Mouse (Mus musculus) intestine, embryonic 16.5 days (tissue): ENCODE measurements around the gene Hoxd9. TPM values are rescaled to one million over a fixed set of nuclear protein-coding genes. Genes with fewer than 3 reads are reported as not detected.

Experiments used
- ATAC-seq: fragments of 200-750 bp; cut with Nextera tagmentation; 2 replicates; pipeline ENCODE4 v1.8.0; 2017; ENCODE audit warnings: moderate TSS enrichment, moderate library complexity
- H3K27ac ChIP-seq: fragments of 300-500 bp; sonication (generic); 2 replicates; pipeline ENCODE4 v1.5.1; 2014; ENCODE audit warnings: mild to moderate bottlenecking, low read length
- H3K27me3 ChIP-seq: fragments of 300-500 bp; sonication (generic); replicated peaks from 2 replicates; pipeline ENCODE4 v1.6.1; 2014; ENCODE audit warnings: low read length, control low read depth, mixed read lengths; ENCODE audit not compliant: control insufficient read depth, insufficient read depth
- H3K36me3 ChIP-seq: fragments of 300-500 bp; sonication (generic); 2 replicates; pipeline ENCODE4 v1.6.1; 2014; ENCODE audit warnings: low read length, control low read depth; ENCODE audit not compliant: control insufficient read depth, insufficient read depth
- H3K4me1 ChIP-seq: fragments of 300-500 bp; sonication (generic); 2 replicates; pipeline ENCODE4 v1.6.1; 2014; ENCODE audit warnings: low read length, control low read depth, mixed read lengths; ENCODE audit not compliant: control insufficient read depth, insufficient read depth
- H3K4me2 ChIP-seq: fragments of 300-500 bp; sonication (generic); 2 replicates; pipeline ENCODE4 v1.6.1; 2014; ENCODE audit warnings: low read depth, low read length, control low read depth
- H3K4me3 ChIP-seq: fragments of 300-500 bp; sonication (generic); 2 replicates; pipeline ENCODE4 v1.5.1; 2014; ENCODE audit warnings: mild to moderate bottlenecking, low read length
- H3K9ac ChIP-seq: fragments of 300-500 bp; sonication (generic); 2 replicates; pipeline ENCODE4 v1.6.1; 2014; ENCODE audit warnings: low read depth, low read length
- H3K9me3 ChIP-seq: fragments of 300-500 bp; sonication (generic); 2 replicates; pipeline ENCODE4 v1.6.1; 2016; ENCODE audit warnings: low read length, control low read depth; ENCODE audit not compliant: control insufficient read depth
- WGBS: fragments of 180-500 bp; shearing (Covaris S2); extraction: QIAGEN DNeasy Blood & Tissue Kit; methylation state at CpG from one replicate; pipeline ENCODE4 v1.1.7; 2014; 5-methylcytosine and 5-hydroxymethylcytosine counted together
- polyA plus RNA-seq: library from polyadenylated mRNA; unstranded; fragments of >200 nt; fragmentation: Nextera tagmentation; extraction: Ambion mirVana; gene quantifications from 2 replicates; pipeline ENCODE4 v1.2.1, GENCODE M21; 2015

Hoxd9 gene
- polyA plus RNA-seq, 1 experiment from 2014 or later: 2.5 TPM

- no peak for ATAC-seq
- Histone ChIP-seq H3K4me1 (peaks cover 11% of the 10 kb centered on the region; the same call in 1 of the 2 replicates), H3K4me2 (peak overlapping the region; percentile 49), H3K9me3 (no peaks in the 10 kb centered on the region), H3K27me3 (peaks cover 70% of the 10 kb centered on the region), H3K4me3 (peak overlapping the region; percentile 41), H3K27ac (peak overlapping the region; percentile 33; the same call in 1 of the 2 replicates), H3K36me3 (no peaks in the 10 kb centered on the region), H3K9ac (peak overlapping the region; percentile 56)
- WGBS: 17% methylated on average over 43 of the region's 43 CpGs
Observed at GRCm38 (mm10) chr2:74726973-74727639, 29.6 kb downstream of the Hoxd9 start.

- Histone ChIP-seq H3K9ac (peak overlapping the region; percentile 56), H3K9me3 (no peaks in the 10 kb centered on the region)
Observed at GRCm38 (mm10) chr2:74727640-74728302, 30.2 kb downstream of the Hoxd9 start.

GRCm38 (mm10) chr2:74728303-74728680 is 30.8 kb downstream of the Hoxd9 start:
- H3K27ac ChIP-seq: no peak overlapping the region
- peaks cover 11% of the 10 kb centered on the region; the same call in 1 of the 2 replicates for H3K4me1 ChIP-seq
- no peaks in the 10 kb centered on the region for H3K36me3 ChIP-seq
- H3K9me3 ChIP-seq: no peaks in the 10 kb centered on the region
- peak overlapping the region; percentile 6; the same call in 1 of the 2 replicates for H3K4me2 ChIP-seq
- ATAC-seq: no peak
- 48% methylated on average over 13 of the region's 13 CpGs for WGBS
- peak overlapping the region; percentile 37; the same call in 1 of the 2 replicates for H3K9ac ChIP-seq
- peak overlapping the region; percentile 24 for H3K4me3 ChIP-seq
- peaks cover 65% of the 10 kb centered on the region for H3K27me3 ChIP-seq

More at GRCm38 (mm10) chr2:74727640-74728302, 30.2 kb downstream of the Hoxd9 start:
- Histone ChIP-seq H3K4me2 (peak overlapping the region; percentile 49), H3K4me1 (peaks cover 11% of the 10 kb centered on the region; the same call in 1 of the 2 replicates), H3K4me3 (peak overlapping the region; percentile 41), H3K27ac (peak overlapping the region; percentile 33; the same call in 1 of the 2 replicates), H3K36me3 (no peaks in the 10 kb centered on the region), H3K27me3 (peaks cover 67% of the 10 kb centered on the region)
- WGBS: 23% methylated on average over 25 of the region's 25 CpGs
- ATAC-seq: no peak

GRCm38 (mm10) chr2:74730331-74730730 is 32.8 kb downstream of the Hoxd9 start:
- Histone ChIP-seq H3K27ac (no peak overlapping the region), H3K27me3 (peaks cover 67% of the 10 kb centered on the region), H3K9me3 (no peaks in the 10 kb centered on the region), H3K9ac (no peak overlapping the region), H3K4me2 (no peak overlapping the region), H3K36me3 (no peaks in the 10 kb centered on the region), H3K4me3 (no peak overlapping the region), H3K4me1 (peaks cover 3% of the 10 kb centered on the region; the same call in 1 of the 2 replicates)
- no peak for ATAC-seq
- WGBS: 38% methylated on average over 8 of the region's 8 CpGs

GRCm38 (mm10) chr2:74731055-74731454 is 33.5 kb downstream of the Hoxd9 start:
- no peaks in the 10 kb centered on the region for H3K9me3 ChIP-seq
- H3K27ac ChIP-seq: no peak overlapping the region
- no peak overlapping the region for H3K9ac ChIP-seq
- no peak overlapping the region for H3K4me3 ChIP-seq
- peaks cover 69% of the 10 kb centered on the region for H3K27me3 ChIP-seq
- H3K4me2 ChIP-seq: no peak overlapping the region
- ATAC-seq: no peak
- no peaks in the 10 kb centered on the region for H3K36me3 ChIP-seq
- peaks cover 3% of the 10 kb centered on the region; the same call in 1 of the 2 replicates for H3K4me1 ChIP-seq

- no peak overlapping the region for H3K27ac ChIP-seq
- H3K4me3 ChIP-seq: no peak overlapping the region
- no peak overlapping the region for H3K9ac ChIP-seq
Observed at GRCm38 (mm10) chr2:74731799-74732512, 34.4 kb downstream of the Hoxd9 start.

GRCm38 (mm10) chr2:74732513-74733316 is 35.2 kb downstream of the Hoxd9 start:
- ATAC-seq: no peak
- Histone ChIP-seq H3K36me3 (no peaks in the 10 kb centered on the region), H3K4me2 (peak overlapping the region; percentile 55), H3K9me3 (no peaks in the 10 kb centered on the region), H3K4me3 (peak overlapping the region; percentile 32), H3K27me3 (peaks cover 69% of the 10 kb centered on the region), H3K4me1 (no peaks in the 10 kb centered on the region), H3K9ac (no peak overlapping the region), H3K27ac (no peak overlapping the region)
- 3% methylated on average over 52 of the region's 52 CpGs for WGBS

More at GRCm38 (mm10) chr2:74731799-74732512, 34.4 kb downstream of the Hoxd9 start:
- Histone ChIP-seq H3K27me3 (peaks cover 69% of the 10 kb centered on the region), H3K4me2 (no peak overlapping the region), H3K4me1 (peaks cover 3% of the 10 kb centered on the region; the same call in 1 of the 2 replicates), H3K9me3 (no peaks in the 10 kb centered on the region), H3K36me3 (no peaks in the 10 kb centered on the region)
- ATAC-seq: no peak
- 26% methylated on average over 9 of the region's 9 CpGs for WGBS

DNA sequence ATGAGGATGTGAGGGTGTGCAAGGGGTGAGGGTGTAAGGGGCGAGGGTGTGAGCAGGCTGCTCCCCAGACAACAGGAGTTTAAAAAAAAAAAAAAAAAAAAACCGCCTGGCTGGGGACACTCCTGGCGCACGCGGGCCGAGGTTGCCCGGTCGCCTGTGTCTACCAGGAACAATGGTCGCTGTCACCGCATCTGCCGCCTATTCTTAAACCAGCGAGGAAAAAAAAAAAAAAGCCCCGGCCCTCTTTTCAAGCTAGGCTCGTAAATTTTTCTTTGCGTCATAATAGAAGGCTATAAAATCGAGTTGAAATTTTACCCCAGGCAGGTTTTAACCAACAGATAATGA is 35.8 kb downstream of the Hoxd9 start:
- 4% methylated on average over 16 of the region's 16 CpGs for WGBS
- H3K27me3 ChIP-seq: peaks cover 70% of the 10 kb centered on the region
- peak overlapping the region; percentile 32; the same call in 1 of the 2 replicates for H3K4me3 ChIP-seq
- no peak for ATAC-seq
- H3K4me2 ChIP-seq: peak overlapping the region; percentile 55; the same call in 1 of the 2 replicates
- H3K36me3 ChIP-seq: no peaks in the 10 kb centered on the region
- no peak overlapping the region for H3K9ac ChIP-seq
- H3K4me1 ChIP-seq: no peaks in the 10 kb centered on the region
- H3K27ac ChIP-seq: 0 out of 2 replicates have a peak overlapping the region, but pooled peaks have one; percentile 3
- H3K9me3 ChIP-seq: no peaks in the 10 kb centered on the region
